Mouse (Mus musculus) T-helper 17 cell (primary cell): ENCODE data around the gene Rnase4.

Experiments used
- in situ Hi-C, 2 experiments: fragments of 300-600 bp; cut with MboI, MseI; formaldehyde crosslinking; loops; 1 replicate in 1 of 2; 2 replicates in 1 of 2; pipeline ENCODE4 v1.15.1; 2025; ENCODE audit warnings: high pct_unique_total_duplicates in 2 of 2

Rnase4 gene

GRCm38 (mm10) chr14:51088166-51088969 lies 2.5 kb upstream of the Rnase4 start:
- in situ Hi-C loops = loop anchor here in 1 of 2 experiments (5.0 to 10.0 kb wide), 2 partner anchors 281 to 916 kb away; partner anchors contain the start of genes Ccnb1ip1 and Parp2

GRCm38 (mm10) chr14:51088970-51089673 lies 1.8 kb upstream of the Rnase4 start:
- in situ Hi-C loops = loop anchor here in 1 of 2 experiments (5.0 to 10.0 kb wide), 2 partner anchors 282 to 916 kb away; partner anchors contain the start of genes Ccnb1ip1 and Parp2

GRCm38 (mm10) chr14:51089674-51090076 lies 1.2 kb upstream of the Rnase4 start:
- in situ Hi-C loops = loop anchor here in 1 of 2 experiments (5.0 to 10.0 kb wide), 2 partner anchors 282 to 915 kb away; partner anchors contain the start of genes Ccnb1ip1 and Parp2

- in situ Hi-C loops = no loop called here
These were observed 648 bp upstream of the Rnase4 start for GRCm38 (mm10) chr14:51090077-51090781.

GRCm38 (mm10) chr14:51092073-51092620 lies 1.3 kb downstream of the Rnase4 start:
- in situ Hi-C loops = no loop called here

GRCm38 (mm10) chr14:51093496-51093895 lies 2.6 kb downstream of the Rnase4 start:
- in situ Hi-C loops = no loop called here

- in situ Hi-C loops = no loop called here
These were observed 3.4 kb downstream of the Rnase4 start for GRCm38 (mm10) chr14:51094096-51094875.

GRCm38 (mm10) chr14:51094921-51095320 lies 4.0 kb downstream of the Rnase4 start:
- in situ Hi-C loops = loop anchor here (5.0 kb wide), 1 partner anchor 63 kb away; no protein-coding TSS in a partner anchor

- in situ Hi-C loops = loop anchor here (5.0 kb wide), 1 partner anchor 64 kb away; no protein-coding TSS in a partner anchor
These were observed 5.1 kb downstream of the Rnase4 start for GRCm38 (mm10) chr14:51095736-51096524.

GRCm38 (mm10) chr14:51098300-51098699 lies 7.4 kb downstream of the Rnase4 start:
- in situ Hi-C loops = loop anchor here (5.0 kb wide), 1 partner anchor 66 kb away; no protein-coding TSS in a partner anchor

GRCm38 (mm10) chr14:51098921-51099320 lies 8.0 kb downstream of the Rnase4 start:
- in situ Hi-C loops = loop anchor here (5.0 kb wide), 1 partner anchor 67 kb away; no protein-coding TSS in a partner anchor

GRCm38 (mm10) chr14:51101284-51101683 lies 10.4 kb downstream of the Rnase4 start:
- in situ Hi-C loops = loop anchor here (5.0 to 25.0 kb wide), 4 partner anchors 34 to 1039 kb away; no protein-coding TSS in a partner anchor

GRCm38 (mm10) chr14:51103217-51103616 lies 12.3 kb downstream of the Rnase4 start:
- in situ Hi-C loops = loop anchor here (5.0 to 25.0 kb wide), 4 partner anchors 36 to 1041 kb away; no protein-coding TSS in a partner anchor

- in situ Hi-C loops = loop anchor here (5.0 to 25.0 kb wide), 4 partner anchors 37 to 1042 kb away; no protein-coding TSS in a partner anchor
These were observed 13.5 kb downstream of the Rnase4 start for GRCm38 (mm10) chr14:51104366-51104765.

GRCm38 (mm10) chr14:51106449-51106967 lies 15.6 kb downstream of the Rnase4 start:
- in situ Hi-C loops = loop anchor here (10.0 to 25.0 kb wide), 3 partner anchors 138 to 1044 kb away; no protein-coding TSS in a partner anchor

GRCm38 (mm10) chr14:51111966-51112365 lies 21.1 kb downstream of the Rnase4 start:
- in situ Hi-C loops = loop anchor here in 1 of 2 experiments (5.0 to 25.0 kb wide), 2 partner anchors 155 to 1050 kb away; no protein-coding TSS in a partner anchor

GRCm38 (mm10) chr14:51113476-51113875 lies 22.6 kb downstream of the Rnase4 start:
- in situ Hi-C loops = loop anchor here in 1 of 2 experiments (5.0 to 25.0 kb wide), 2 partner anchors 154 to 1051 kb away; no protein-coding TSS in a partner anchor

- in situ Hi-C loops = loop anchor here in 1 of 2 experiments (5.0 to 25.0 kb wide), 2 partner anchors 153 to 1052 kb away; no protein-coding TSS in a partner anchor
These were observed 23.2 kb downstream of the Rnase4 start, which contains the start of gene Eddm3b for GRCm38 (mm10) chr14:51113916-51114560. Gene Eddm3b (plus strand): TSS chr14:51114426.
